Mouse (Mus musculus) 3T3-L1 (cell line): ENCODE data around the gene Creb3l1.
A peak's percentile ranks its signal among the peaks of the same experiment; 100 is the strongest.

Experiments
- DNase-seq: peaks from one replicate; pipeline ENCODE4 v3.0.0-alpha.2; 2015; ENCODE audit warnings: low read depth, low spot score

Creb3l1 gene

DNA sequence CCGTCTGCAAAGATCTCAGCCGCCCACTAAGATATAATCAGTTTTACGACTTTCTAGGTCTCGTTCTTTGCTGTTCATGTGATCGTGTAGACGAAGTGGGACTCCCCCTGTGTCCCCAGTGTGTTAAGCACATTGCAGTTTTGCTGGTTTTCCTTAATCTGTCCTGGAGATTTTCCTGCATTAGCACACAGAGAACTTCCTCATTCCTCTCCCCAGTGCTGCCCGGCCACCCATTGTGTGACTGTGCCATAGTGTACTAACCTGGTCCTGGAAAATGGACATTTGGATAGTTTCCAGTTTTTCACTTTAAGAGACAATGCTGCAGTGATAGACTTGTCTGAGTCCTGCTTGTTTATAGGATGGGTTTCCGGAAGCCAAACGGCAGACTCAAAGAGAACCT lies 10.0 kb upstream of the Creb3l1 start:
- no peak for DNase-seq

DNA sequence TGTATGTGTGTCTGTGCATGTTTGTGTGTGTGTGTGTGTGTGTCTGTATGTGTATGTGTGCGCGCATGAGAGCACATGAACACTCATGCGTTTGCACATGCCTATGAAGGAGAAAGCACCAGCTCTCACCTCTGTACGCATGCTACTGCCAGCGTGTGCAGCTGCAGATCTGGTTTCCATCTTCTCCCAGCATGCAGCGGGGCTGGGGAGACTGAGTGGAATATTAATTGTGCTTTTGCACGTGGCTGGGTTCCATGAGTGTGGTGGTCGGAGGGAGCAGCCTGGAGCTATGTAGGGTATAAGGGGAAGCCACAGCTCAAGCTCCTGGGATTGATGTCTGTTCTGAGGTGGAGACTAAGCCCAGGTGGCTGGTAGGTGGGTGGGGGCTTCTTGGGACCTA lies 6.3 kb upstream of the Creb3l1 start:
- DNase-seq: no peak

GRCm38 (mm10) chr2:92029387-92030133 lies 5.3 kb upstream of the Creb3l1 start:
- no peak for DNase-seq

- DNase-seq: no peak
These were observed 3.7 kb upstream of the Creb3l1 start for GRCm38 (mm10) chr2:92027811-92028590.

- DNase-seq: no peak
These were observed 1.7 kb upstream of the Creb3l1 start for GRCm38 (mm10) chr2:92025966-92026365.

GRCm38 (mm10) chr2:92025202-92025601 lies 900 bp upstream of the Creb3l1 start:
- DNase-seq: no peak

DNA sequence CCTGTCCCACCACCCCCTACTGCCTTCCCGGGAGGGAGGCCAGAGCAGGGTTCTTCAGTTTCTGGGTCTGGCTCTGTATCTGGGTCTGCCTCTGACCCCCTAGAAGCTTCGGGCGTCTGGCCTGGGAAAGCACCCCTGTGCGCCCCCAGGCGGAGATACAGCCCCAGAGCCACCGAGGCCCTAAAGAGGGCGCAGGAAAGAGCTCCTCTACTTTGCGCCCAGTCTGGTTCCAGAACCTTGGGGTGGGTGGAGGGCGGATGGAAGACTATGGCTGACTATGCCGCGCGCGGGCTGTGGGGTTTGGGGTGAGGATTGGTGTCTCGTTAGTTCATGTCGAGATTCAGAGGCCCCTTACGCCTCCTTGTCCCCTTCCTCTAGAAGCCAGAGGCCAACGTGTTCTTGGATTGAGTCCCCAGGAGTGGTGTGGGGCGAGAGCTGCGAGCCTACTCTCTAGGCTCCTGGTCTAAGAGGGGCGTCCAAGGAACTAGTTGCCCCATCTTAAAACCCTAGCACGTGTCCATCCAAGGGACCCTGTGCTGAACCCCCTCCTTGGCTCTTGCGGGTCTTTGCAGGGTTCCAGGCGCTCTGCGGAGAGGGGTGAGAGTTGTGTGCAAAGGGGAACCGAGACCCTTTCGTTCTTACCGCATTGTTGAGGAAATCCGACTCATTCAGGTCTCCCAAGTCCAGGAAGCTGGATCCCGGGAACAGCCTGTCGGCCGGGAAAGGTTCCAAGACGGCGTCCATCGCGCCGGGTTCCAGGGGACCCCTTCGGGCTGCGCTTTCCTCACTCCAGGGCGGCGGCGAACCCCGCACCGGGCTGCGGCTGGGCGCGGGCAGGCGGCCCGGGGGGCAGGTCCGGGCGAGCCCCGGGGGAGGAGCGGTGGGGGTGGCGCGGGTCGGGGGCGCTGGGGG lies 684 bp downstream of the Creb3l1 start:
- DNase-seq: peak; percentile 85

DNA sequence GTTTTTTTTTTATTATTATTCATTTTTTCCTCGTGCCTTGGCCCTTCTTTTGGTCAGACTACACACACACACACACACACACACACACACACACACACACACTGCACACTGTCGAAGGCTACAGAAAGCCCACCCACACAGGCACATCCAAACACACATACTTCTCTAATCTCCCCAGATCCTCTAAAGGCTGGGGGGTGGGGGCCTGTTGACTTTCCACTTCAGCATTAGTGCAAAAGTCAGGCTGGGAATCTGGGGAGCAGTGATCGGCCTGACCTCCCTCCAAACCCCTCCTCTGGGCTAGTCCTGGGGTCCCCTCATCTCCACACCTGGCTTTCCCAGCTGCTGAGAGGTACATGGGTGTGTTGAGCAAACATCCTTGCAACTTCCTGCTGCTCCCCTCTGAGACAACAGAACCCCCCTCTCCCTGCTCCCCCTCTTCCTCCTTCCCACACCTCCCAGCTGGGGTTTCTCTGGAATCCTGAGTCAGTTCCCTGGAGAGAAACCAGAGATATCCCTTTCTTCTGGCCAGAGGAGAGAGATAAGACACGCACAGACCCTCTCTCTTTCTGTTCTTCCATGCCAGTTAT lies 3.5 kb downstream of the Creb3l1 start:
- DNase-seq: peak; percentile 46

- DNase-seq: no peak
These were observed 6.9 kb downstream of the Creb3l1 start for GRCm38 (mm10) chr2:92017440-92017839.

- DNase-seq: peak; percentile 99
These were observed 7.3 kb downstream of the Creb3l1 start for GRCm38 (mm10) chr2:92016981-92017380.

GRCm38 (mm10) chr2:92014891-92015290 lies 9.4 kb downstream of the Creb3l1 start:
- DNase-seq: no peak

- no peak for DNase-seq
These were observed 10.1 kb downstream of the Creb3l1 start for GRCm38 (mm10) chr2:92014248-92014647.

GRCm38 (mm10) chr2:92012768-92013445 lies 11.4 kb downstream of the Creb3l1 start:
- peak; percentile 99 for DNase-seq

- peak; percentile 75 for DNase-seq
These were observed 12.6 kb downstream of the Creb3l1 start for GRCm38 (mm10) chr2:92011424-92012353.

- peak; percentile 87 for DNase-seq
These were observed 15.5 kb downstream of the Creb3l1 start for GRCm38 (mm10) chr2:92008623-92009404.

- peak; percentile 99 for DNase-seq
These were observed 16.2 kb downstream of the Creb3l1 start for GRCm38 (mm10) chr2:92007933-92008622.

DNA sequence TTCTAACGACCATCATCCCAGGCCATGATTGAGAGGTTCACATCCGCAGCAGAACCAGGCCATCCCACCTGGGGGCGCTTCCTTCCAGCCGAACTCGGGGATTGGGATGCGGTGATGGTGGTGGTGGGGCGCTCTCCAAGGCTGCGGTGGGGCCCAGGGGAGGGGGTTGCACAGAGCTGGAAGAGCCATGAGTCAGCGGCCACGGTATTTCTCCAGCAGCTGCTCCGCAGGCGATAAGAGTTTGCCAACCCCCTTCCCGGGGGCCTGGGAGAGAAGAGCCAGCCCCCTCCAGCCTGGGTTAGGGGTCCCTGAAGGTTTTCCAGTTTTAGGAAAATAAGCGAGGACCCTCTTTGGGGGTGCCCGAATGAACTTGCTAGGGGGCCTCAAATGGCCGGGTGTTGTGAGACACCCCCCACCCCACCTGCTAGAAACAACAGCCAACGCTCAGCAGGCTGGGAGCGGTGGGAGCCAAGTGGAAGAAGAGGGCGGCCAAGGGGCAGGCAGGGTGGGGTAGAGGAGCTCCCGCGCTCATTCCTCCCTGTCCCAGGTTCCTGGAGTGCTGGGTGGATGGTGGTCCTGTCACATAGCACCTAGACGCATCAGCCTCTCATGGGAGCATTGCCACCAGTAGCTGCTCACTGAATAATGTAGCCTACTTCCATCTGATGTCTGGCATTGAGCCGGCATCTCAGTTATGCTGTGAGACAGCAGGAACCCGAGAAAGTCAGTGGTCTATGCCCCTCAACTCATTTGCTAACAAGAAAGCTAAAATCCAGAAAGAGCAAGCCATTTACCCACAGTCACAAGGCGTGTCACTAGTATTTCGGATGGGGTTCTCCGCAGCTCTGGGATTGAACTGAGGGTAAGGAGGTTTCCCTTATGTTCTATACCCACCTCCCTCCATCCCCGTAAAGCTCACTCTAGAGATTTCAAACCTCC lies 17.1 kb downstream of the Creb3l1 start:
- DNase-seq: peak; percentile 89
